Mouse (Mus musculus): ENCODE data around the gene Evi5. TPM values are rescaled to one million over a fixed set of nuclear protein-coding genes. Genes with fewer than 3 reads are reported as not detected.

Gene Evi5
- polyA plus RNA-seq, 1 experiment from 2014 or later, result 67.3 TPM

DNA sequence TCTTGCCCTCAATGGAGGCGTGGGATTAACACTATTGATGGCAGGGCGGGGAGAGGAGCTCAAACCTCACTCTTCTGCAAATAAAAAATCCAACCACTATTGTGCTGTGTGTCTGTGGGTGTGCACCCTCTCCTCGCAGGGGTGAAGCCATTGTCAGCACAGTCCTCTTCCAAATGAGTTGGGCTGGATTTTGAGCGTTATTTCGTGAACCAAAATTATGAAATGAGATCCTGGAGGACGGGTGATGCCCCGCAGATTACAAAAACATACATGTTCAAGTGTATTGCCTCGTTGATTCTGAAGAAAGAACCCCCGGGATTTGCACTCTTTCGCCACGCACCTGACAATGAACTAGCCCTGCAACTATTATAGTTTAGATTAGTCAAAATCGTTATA is 147.9 kb downstream of the Evi5 start:
- ATAC-seq (ENCODE audit: borderline replicate concordance, extremely low read depth, low FRiP score, low TSS enrichment), result no peak
- Histone ChIP-seq H3K27me3 (peaks cover 92% of the 10 kb centered on the region), H3K4me3 (peak overlapping the region; percentile 27), H3K9ac (no peak overlapping the region), H3K36me3 (no peaks in the 10 kb centered on the region), H3K4me1 (peaks cover 45% of the 10 kb centered on the region), H3K27ac (no peak overlapping the region), H3K9me3 (no peaks in the 10 kb centered on the region), H3K4me2 (peak overlapping the region; percentile 62)
- 23% methylated on average over 12 of the region's 12 CpGs for WGBS

DNA sequence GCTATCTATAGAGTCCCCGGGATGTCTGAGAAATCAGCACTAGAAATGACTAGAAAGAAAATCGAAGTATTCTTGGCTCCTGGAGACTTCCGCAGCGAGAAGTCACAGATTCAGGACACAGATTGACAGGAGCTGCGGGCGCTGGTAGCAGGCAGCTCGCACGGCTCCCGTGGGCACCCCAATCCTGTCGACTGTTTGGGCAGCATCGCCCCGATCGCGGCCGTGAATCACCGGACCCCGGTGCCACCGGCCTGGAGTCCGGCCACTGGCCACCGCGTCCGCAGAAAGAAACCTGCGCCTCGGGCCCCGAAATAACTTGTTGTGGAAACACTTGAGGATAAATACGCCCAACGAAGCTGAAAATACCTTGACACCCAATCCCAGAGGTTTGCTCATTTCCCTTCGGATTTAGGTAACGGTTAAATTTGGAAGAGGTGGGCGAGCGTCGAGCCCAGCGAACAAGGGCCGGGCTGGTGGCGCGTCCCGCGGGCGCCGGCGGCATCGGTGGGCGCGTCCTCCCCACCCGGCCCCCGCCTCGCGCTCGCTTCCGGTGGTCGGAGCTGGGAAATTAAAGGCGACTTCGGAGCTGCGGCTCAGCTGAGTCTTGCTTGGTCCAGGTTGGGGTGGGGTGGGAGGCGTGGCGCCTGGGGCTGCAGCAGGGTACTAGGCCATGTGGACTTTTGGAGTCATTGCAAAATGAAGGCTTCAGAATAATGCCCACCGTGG is 148.5 kb downstream of the Evi5 start:
- H3K36me3 ChIP-seq, result no peaks in the 10 kb centered on the region
- peaks cover 95% of the 10 kb centered on the region for H3K27me3 ChIP-seq
- ATAC-seq (ENCODE audit: borderline replicate concordance, extremely low read depth, low FRiP score, low TSS enrichment), result no peak
- no peaks in the 10 kb centered on the region for H3K9me3 ChIP-seq
- H3K27ac ChIP-seq, result no peak overlapping the region
- no peak overlapping the region for H3K9ac ChIP-seq
- peaks cover 51% of the 10 kb centered on the region for H3K4me1 ChIP-seq
- peak overlapping the region; percentile 62 for H3K4me2 ChIP-seq
- under 1% methylated on average over 57 of the region's 57 CpGs for WGBS
- peak overlapping the region; percentile 27 for H3K4me3 ChIP-seq

DNA sequence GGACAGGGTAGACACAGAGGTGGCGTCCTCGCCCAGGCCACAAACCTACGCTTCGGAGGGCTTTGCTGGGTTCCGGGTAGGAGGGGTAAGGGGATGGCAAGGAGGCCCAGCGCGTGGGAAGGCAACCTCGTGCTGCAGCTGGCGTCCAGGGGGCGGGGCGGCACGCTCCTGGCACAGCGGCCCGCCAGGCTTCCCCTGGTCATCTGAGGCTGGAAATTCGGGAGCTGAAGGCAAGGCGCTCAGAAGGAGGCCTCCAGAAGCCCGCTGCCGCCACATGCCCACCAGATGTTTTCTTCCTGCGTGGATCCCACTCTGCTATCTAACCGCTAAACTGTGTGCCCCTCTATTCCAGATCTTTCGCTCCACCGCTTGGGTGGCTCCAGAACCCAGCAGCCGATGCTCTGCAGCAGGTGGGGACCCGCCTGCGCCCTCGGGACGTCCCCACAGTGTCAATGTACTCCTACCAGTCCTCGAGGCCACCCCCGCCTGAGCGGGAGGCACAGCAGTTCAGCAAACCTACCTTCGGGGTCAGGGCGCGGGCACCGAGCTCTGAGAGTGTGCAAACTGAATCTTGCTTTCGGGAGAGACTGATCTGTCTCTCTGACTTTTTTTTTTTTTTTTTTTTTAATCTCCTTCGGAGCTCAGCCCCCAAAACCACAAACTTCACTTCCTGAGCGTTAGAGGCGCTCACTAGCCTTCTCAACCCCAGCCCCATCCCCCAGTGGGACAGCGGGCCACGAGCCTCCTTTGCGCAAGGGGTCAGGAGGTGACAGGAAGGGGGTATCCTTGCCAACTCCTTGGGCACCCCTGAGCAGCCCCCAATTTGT is 149.3 kb downstream of the Evi5 start, which contains the start of gene Gfi1:
Gene Gfi1, minus strand, starts transcription at position 602 of the 827 bp plus-strand sequence.
- WGBS, result under 1% methylated on average over 40 of the region's 41 CpGs
- no peak; the same call in 1 of the 2 replicates for ATAC-seq (ENCODE audit: borderline replicate concordance, extremely low read depth, low FRiP score, low TSS enrichment)
- H3K4me2 ChIP-seq, result peak within 1 kb of the TSS; percentile 62

DNA sequence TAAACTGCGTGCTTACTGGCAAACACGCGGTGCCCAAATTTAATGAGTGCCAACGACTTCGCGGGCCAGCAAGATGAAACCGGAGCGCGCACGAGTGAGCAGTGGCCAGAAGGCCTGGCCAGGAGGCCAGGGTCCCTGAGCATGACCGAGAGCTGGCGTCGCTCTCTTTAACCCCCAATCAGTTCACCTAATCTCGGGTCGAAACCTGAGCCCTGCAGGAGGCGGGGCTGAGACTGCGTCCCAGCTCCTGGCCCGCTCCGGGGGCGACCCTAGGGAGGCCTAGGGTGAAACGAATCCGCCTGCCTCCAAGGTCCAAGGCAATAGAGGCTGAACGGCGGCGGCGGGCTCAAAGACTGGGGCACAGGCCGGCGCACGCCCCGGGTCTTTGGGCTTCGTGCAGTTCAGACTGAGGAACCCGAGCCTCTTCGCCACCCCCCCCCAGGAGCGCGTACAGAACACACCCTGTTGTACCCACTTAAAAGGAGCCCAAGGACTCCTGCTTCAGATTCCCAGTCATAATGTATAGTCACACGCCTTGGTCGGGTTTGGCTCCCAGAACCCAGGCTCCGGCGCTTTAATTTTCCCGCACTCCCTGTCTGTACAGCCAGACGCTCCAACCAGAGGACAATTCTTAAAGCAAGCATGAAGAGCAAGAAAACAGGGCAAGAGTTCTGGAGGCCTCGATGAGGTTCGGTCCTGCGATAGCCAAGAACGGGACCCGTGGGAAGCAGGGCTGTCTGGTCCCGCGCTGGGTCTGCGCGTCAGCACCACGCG is 150.1 kb downstream of the Evi5 start:
- Histone ChIP-seq H3K27ac (no peak overlapping the region), H3K36me3 (no peaks in the 10 kb centered on the region), H3K4me1 (peaks cover 65% of the 10 kb centered on the region), H3K4me3 (peak overlapping the region; percentile 27), H3K27me3 (peaks cover 96% of the 10 kb centered on the region), H3K4me2 (peak overlapping the region; percentile 62), H3K9ac (no peak overlapping the region), H3K9me3 (no peaks in the 10 kb centered on the region)
- ATAC-seq (ENCODE audit: borderline replicate concordance, extremely low read depth, low FRiP score, low TSS enrichment), result no peak
- WGBS, result 2% methylated on average over 52 of the region's 52 CpGs

More for the DNA sequence above, 149.3 kb downstream of the Evi5 start, which contains the start of gene Gfi1:
- Histone ChIP-seq H3K4me3 (peak within 1 kb of the TSS; percentile 27), H3K4me1 (peaks cover 59% of the 10 kb centered on the region), H3K9ac (no peak within 1 kb of the TSS), H3K9me3 (no peaks in the 10 kb centered on the region), H3K27ac (no peak within 1 kb of the TSS), H3K27me3 (peaks cover 96% of the 10 kb centered on the region), H3K36me3 (no peaks in the 10 kb centered on the region)

DNA sequence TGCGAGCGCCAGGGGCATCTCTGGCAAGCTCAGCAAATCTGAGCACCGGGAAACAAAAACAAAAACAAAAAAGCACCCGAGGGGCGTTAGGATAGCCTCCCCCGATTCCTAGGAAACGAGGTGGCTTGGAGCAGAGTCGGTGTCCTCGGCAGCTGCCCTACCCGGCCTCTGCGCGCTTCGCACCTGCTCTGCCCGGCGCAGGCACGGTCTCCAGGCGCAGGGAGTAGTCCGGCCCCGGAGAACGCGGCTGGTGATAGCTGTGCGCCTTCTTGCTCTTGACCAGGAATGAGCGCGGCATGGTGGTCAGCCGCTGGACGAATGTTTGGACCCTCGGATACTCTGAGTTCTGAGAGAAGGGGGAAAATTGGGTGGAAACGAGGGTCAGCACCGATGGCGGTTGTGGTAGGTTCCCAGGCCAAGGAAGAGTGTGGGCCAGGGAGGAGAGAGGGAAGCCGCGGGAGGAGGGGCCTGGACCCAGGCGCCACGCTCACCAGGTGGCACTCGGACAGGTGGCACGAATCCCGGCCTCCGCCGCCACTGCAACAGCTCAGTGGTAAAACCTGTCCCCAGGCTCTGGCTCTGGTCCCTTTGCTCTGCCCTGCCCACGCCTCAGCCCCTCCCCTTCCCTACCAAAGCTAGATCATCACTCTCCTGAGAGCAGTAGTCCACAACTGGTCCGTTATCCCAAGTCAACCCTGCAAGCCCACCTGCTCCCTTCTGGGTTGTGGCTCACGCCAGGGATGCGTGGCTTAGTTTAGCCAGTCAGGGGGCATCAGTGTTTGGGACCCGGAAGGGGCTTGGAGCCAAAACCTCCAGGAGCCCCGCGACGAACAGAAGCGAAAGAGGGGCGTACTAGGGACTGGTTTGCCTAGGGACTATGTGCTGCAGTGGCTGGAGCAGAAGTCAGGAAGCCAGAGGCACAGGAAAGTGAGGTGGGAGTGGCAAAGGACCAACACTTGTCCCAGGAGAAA is 151.1 kb downstream of the Evi5 start:
- peak overlapping the region; percentile 19; the same call in 1 of the 2 replicates for H3K9ac ChIP-seq
- WGBS, result 2% methylated on average over 49 of the region's 49 CpGs
- H3K9me3 ChIP-seq, result no peaks in the 10 kb centered on the region
- H3K4me3 ChIP-seq, result peak overlapping the region; percentile 27
- H3K4me2 ChIP-seq, result peak overlapping the region; percentile 62
- H3K27ac ChIP-seq, result no peak overlapping the region
- no peak for ATAC-seq (ENCODE audit: borderline replicate concordance, extremely low read depth, low FRiP score, low TSS enrichment)
- H3K27me3 ChIP-seq, result peaks cover 100% of the 10 kb centered on the region
- peaks cover 73% of the 10 kb centered on the region for H3K4me1 ChIP-seq
- no peaks in the 10 kb centered on the region for H3K36me3 ChIP-seq

DNA sequence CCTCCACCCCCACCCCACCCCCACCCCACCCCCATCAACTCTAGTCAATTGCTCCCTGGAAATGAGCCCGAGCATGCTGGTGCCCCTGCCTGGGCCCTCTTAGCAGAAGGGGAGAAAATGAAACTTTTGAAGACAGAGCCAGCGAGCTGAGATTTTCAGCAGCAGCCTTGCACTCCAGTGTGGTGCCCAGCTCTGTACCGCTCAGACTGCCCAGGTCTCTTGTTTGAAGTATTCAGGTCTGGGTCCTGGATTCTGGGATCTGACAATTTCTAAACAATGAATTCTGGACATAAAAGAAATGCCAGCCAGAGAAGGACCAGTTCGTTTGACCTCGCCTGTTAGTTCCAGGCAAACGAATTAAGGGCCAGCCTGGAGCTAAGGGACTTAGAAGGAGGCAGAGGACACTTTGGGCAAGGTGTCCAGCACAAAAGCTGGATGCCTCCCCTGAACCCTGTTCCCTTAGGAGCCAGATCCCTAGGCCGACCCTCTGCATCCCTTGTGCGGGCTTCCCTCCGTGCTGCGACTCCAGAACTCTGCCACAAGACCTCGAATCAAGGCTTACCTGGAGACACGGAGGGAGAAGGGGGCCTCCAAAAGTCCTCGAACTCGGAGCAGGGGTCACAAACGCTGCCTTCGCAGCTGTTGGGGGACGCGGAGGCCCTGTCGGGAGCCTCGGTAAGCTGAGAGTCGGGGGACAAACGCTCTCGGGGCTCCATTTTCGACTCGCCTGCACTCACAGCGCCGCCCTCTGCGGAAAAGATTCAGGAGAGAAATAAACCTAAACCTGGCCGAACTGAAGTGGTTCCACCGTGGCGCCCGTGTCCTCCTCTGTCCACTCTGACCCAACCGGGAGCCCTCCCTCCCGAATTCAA is 152.0 kb downstream of the Evi5 start:
- no peak overlapping the region for H3K27ac ChIP-seq
- peak overlapping the region; percentile 19; the same call in 1 of the 2 replicates for H3K9ac ChIP-seq
- no peak for ATAC-seq (ENCODE audit: borderline replicate concordance, extremely low read depth, low FRiP score, low TSS enrichment)
- peak overlapping the region; percentile 27 for H3K4me3 ChIP-seq
- peaks cover 99% of the 10 kb centered on the region for H3K27me3 ChIP-seq
- H3K4me2 ChIP-seq, result peak overlapping the region; percentile 62
- peaks cover 73% of the 10 kb centered on the region for H3K4me1 ChIP-seq
- no peaks in the 10 kb centered on the region for H3K36me3 ChIP-seq
- WGBS, result under 1% methylated on average over 34 of the region's 34 CpGs
- no peaks in the 10 kb centered on the region for H3K9me3 ChIP-seq

DNA sequence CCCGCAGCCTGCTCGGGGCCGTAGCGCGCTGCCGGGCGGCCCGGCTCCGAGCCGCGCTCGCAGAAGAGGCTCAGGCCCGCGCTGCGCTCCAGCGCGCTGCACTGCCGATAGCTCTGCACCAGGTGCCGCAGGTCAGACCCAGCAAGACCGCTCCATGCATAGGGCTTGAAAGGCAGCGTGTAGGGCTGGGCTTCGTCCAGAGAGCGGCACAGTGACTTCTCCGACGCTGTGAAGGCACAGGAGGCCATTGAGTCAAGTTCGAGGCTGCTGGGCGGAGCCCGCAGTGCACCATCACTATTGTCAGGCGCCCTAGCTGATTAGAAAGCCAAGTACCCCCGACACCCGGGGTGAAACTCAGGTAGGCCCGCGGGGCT is 153.3 kb downstream of the Evi5 start:
- Histone ChIP-seq H3K4me1 (peaks cover 68% of the 10 kb centered on the region), H3K9me3 (no peaks in the 10 kb centered on the region), H3K4me3 (peak overlapping the region; percentile 38), H3K4me2 (peak overlapping the region; percentile 77), H3K27ac (no peak overlapping the region), H3K36me3 (no peaks in the 10 kb centered on the region), H3K27me3 (peaks cover 99% of the 10 kb centered on the region), H3K9ac (no peak overlapping the region)
- no peak for ATAC-seq (ENCODE audit: borderline replicate concordance, extremely low read depth, low FRiP score, low TSS enrichment)
- under 1% methylated on average over 33 of the region's 33 CpGs for WGBS

DNA sequence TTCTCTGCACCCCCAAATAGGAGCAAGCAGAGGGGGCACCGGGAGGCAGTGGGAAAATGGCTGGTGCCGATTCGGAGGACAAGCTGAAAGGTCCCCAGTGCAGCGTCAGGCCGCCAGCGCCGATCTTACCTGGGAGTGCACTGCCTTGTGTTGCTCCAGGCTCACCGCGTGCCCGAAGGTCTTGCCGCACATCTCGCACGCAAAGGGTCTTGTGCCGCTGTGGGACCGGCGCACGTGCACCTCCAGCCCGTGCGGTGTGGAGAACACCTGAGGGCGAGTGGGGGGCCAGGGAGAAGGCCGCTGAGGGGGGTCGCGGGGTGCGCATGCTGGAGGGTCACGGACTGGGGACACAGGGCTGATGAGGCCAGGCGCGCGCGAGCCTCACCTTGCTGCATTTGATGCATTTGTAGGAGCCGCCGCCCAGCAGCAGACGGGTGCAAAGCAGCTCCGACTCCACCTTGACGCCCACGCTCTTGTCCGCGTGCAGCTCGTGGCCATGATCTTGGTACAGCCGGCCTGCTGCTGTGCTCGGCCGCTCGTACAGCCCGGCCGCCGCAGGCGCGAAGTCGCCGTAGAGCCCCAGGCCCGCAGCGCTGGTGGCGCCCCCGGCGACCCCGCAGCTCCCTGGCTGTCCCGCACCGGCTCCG is 153.8 kb downstream of the Evi5 start:
- H3K9me3 ChIP-seq, result no peaks in the 10 kb centered on the region
- no peak for ATAC-seq (ENCODE audit: borderline replicate concordance, extremely low read depth, low FRiP score, low TSS enrichment)
- peaks cover 99% of the 10 kb centered on the region for H3K27me3 ChIP-seq
- H3K4me2 ChIP-seq, result peak overlapping the region; percentile 77
- WGBS, result 3% methylated on average over 57 of the region's 58 CpGs
- no peak overlapping the region for H3K9ac ChIP-seq
- H3K4me1 ChIP-seq, result peaks cover 63% of the 10 kb centered on the region
- H3K4me3 ChIP-seq, result peak overlapping the region; percentile 38
- no peak overlapping the region for H3K27ac ChIP-seq
- H3K36me3 ChIP-seq, result no peaks in the 10 kb centered on the region

DNA sequence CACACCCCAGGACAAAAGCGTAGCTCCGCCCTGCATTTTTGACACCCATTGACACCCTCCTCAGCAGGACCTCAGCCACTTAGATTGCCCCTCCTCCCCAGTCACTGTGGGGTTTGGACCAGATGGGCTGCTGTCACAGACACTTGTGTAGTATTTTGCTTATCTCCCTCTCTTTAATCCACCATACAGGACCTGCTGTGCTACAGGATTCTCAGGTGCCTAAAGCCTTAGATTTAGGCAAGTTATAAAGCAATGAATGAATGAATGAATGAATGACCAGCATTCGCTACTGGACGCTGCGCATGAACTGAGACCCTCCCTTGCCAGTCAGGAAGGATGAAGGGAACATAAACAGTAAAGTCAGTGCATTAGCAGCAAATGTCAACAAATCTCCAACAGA is 154.4 kb downstream of the Evi5 start:
- ATAC-seq (ENCODE audit: borderline replicate concordance, extremely low read depth, low FRiP score, low TSS enrichment), result 0 out of 2 replicates have a peak, but pooled peaks have one; percentile 16
- H3K4me2 ChIP-seq, result peak overlapping the region; percentile 77
- peaks cover 57% of the 10 kb centered on the region for H3K4me1 ChIP-seq

DNA sequence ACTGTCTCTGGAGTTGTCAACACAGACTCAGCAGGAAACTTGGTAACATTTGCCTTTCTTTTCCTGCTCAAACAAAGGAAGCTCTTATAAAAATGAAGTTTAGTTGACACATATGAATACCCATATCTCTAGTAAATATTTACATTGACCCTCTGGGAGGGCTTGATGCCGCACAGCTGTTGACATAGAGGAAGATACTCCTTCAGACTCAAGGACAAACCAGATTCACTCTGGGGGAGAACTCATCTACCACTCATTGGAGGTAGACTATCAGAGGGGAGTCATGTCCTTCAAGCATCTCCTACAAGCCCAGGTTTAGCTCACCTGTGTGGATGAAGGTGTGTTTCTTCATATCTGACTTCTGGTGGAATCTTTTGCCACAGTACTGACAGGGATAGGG is 155.1 kb downstream of the Evi5 start:
- Histone ChIP-seq H3K27me3 (peaks cover 89% of the 10 kb centered on the region), H3K4me1 (peaks cover 50% of the 10 kb centered on the region), H3K27ac (no peak overlapping the region), H3K9ac (no peak overlapping the region), H3K9me3 (no peaks in the 10 kb centered on the region), H3K4me3 (no peak overlapping the region), H3K36me3 (no peaks in the 10 kb centered on the region), H3K4me2 (peak overlapping the region; percentile 29; the same call in 1 of the 2 replicates)
- 2% methylated on average over 1 of the region's 1 CpGs for WGBS
- ATAC-seq (ENCODE audit: borderline replicate concordance, extremely low read depth, low FRiP score, low TSS enrichment), result no peak

More for the DNA sequence above, 154.4 kb downstream of the Evi5 start:
- WGBS, result 8% methylated on average over 5 of the region's 5 CpGs
- Histone ChIP-seq H3K27ac (no peak overlapping the region), H3K9ac (no peak overlapping the region), H3K4me3 (no peak overlapping the region), H3K9me3 (no peaks in the 10 kb centered on the region), H3K27me3 (peaks cover 93% of the 10 kb centered on the region), H3K36me3 (no peaks in the 10 kb centered on the region)

Data from lung, embryonic 15.5 days (tissue).